Mouse (Mus musculus): ENCODE results near the gene Gria4. TPM values are rescaled to one million over a fixed set of nuclear protein-coding genes. Genes with fewer than 3 reads are reported as not detected.
A peak's percentile ranks its signal among the peaks of the same experiment; 100 is the strongest.
"Not testable (repeated sequence)": the region's sequence is repeated elsewhere in the genome, so short reads cannot be mapped to it uniquely, and the experiment has no call there.

Gene Gria4
- polyA plus RNA-seq, 1 experiment from 2014 or later = 1.3 TPM

DNA sequence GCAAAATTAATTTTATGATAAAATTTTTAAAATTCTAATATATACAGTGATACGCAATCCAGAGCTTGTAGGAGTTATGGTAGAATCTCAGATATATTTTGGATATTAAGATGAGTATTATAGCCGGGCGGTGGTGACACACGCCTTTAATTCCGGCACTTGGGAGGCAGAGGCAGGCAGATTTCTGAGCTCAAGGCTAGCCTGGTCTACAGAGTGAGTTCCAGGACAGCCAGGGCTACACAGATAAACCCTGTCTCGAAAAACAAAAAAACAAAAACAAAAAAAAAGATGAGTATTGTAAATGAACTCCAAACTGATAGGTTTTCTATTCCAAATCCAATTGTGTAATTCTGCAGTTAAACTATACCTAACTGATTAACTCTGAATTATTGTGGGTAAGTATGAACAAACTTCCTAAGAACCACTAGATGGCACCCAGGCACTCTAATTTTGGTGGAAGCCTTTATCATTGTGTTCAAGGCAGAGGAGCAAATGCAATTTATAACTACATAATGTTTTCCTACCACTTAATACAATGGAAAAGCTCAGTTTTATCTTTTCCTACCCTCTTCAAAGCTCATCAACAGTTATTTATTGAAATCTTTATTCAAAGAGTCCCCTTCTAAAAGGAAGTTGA, 259.4 kb downstream of the Gria4 start:
- H3K27me3 ChIP-seq (ENCODE audit: low read depth, poor library complexity, severe bottlenecking) = no peaks in the 10 kb centered on the region
- no peak for DNase-seq (ENCODE audit: low spot score)
- WGBS = 89% methylated on average over 6 of the region's 6 CpGs
- no peaks in the 10 kb centered on the region for H3K36me3 ChIP-seq
- H3K9me3 ChIP-seq (replicated peaks) = no peaks in the 10 kb centered on the region
- H3K4me3 ChIP-seq = no peak overlapping the region
- no peak overlapping the region for H3K27ac ChIP-seq
- H3K4me1 ChIP-seq = no peaks in the 10 kb centered on the region

DNA sequence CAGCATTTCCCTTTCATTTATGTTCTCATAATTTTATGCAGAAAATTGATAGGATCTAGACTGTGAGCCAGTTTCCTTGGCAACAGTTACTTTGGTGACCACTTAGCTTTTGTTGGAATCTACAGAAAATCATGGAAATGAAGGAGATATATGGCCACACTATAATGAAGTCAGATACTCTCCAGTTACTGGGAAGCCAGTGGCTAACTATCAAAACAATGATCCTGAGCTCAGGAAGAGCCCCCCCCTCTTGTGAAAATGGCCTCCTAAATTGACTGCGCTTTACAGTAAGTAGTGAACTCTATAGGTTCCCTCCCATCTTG, 281.5 kb downstream of the Gria4 start:
- Histone ChIP-seq H3K4me3 (no peak overlapping the region), H3K36me3 (no peaks in the 10 kb centered on the region), H3K9me3 (replicated peaks) (no peaks in the 10 kb centered on the region), H3K27me3 (ENCODE audit: low read depth, poor library complexity, severe bottlenecking) (no peaks in the 10 kb centered on the region), H3K4me1 (no peaks in the 10 kb centered on the region), H3K27ac (no peak overlapping the region)
- WGBS = 97% methylated on average over 1 of the region's 1 CpGs
- DNase-seq (ENCODE audit: low spot score) = no peak

GRCm38 (mm10) chr9:4513796-4514562, 282.1 kb downstream of the Gria4 start:
- no peak overlapping the region for H3K27ac ChIP-seq
- H3K4me3 ChIP-seq = no peak overlapping the region
- no peaks in the 10 kb centered on the region for H3K4me1 ChIP-seq
- no peak for DNase-seq (ENCODE audit: low spot score)
- H3K27me3 ChIP-seq (ENCODE audit: low read depth, poor library complexity, severe bottlenecking) = no peaks in the 10 kb centered on the region
- H3K36me3 ChIP-seq = no peaks in the 10 kb centered on the region
- H3K9me3 ChIP-seq (replicated peaks) = no peaks in the 10 kb centered on the region

DNA sequence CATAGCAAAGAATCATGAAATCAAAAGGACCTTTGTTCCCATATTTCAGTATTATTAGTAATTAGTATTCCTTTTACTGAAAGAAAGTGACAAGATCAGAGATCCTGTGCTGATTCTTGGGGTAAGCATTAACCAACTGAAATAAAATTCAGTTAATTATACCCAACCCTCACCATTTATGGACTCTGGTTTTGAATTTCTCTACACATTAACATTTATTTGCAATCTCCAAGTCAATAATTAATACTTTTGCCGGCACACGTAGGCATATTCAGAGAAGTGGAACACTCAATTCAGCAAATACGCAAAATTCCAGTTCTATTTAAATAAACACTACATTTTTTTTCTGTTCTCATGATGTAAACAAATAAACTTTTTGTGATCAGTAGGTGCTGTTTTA, 289.9 kb downstream of the Gria4 start:
- H3K4me1 ChIP-seq = no peaks in the 10 kb centered on the region
- 97% methylated on average over 3 of the region's 3 CpGs for WGBS
- H3K36me3 ChIP-seq = no peaks in the 10 kb centered on the region
- H3K27me3 ChIP-seq (ENCODE audit: low read depth, poor library complexity, severe bottlenecking) = no peaks in the 10 kb centered on the region
- no peaks in the 10 kb centered on the region for H3K9me3 ChIP-seq (replicated peaks)
- no peak for DNase-seq (ENCODE audit: low spot score)
- H3K4me3 ChIP-seq = no peak overlapping the region
- no peak overlapping the region for H3K27ac ChIP-seq

GRCm38 (mm10) chr9:4505087-4505486, 290.9 kb downstream of the Gria4 start:
- Histone ChIP-seq H3K4me1 (no peaks in the 10 kb centered on the region), H3K27ac (no peak overlapping the region), H3K9me3 (replicated peaks) (no peaks in the 10 kb centered on the region), H3K27me3 (ENCODE audit: low read depth, poor library complexity, severe bottlenecking) (no peaks in the 10 kb centered on the region), H3K4me3 (no peak overlapping the region), H3K36me3 (no peaks in the 10 kb centered on the region)
- WGBS = 58% methylated on average over 1 of the region's 1 CpGs
- DNase-seq (ENCODE audit: low spot score) = no peak

GRCm38 (mm10) chr9:4486428-4486827, 309.6 kb downstream of the Gria4 start:
- Histone ChIP-seq H3K27me3 (ENCODE audit: low read depth, poor library complexity, severe bottlenecking) (no peaks in the 10 kb centered on the region), H3K36me3 (no peaks in the 10 kb centered on the region), H3K4me1 (no peaks in the 10 kb centered on the region), H3K4me3 (no peak overlapping the region), H3K9me3 (replicated peaks) (no peaks in the 10 kb centered on the region), H3K27ac (no peak overlapping the region)
- DNase-seq (ENCODE audit: low spot score) = no peak
- WGBS = 84% methylated on average over 2 of the region's 2 CpGs

- Histone ChIP-seq H3K27me3 (ENCODE audit: low read depth, poor library complexity, severe bottlenecking) (no peaks in the 10 kb centered on the region), H3K4me1 (no peaks in the 10 kb centered on the region), H3K36me3 (no peaks in the 10 kb centered on the region), H3K4me3 (no peak overlapping the region), H3K27ac (no peak overlapping the region), H3K9me3 (replicated peaks) (no peaks in the 10 kb centered on the region)
- DNase-seq (ENCODE audit: low spot score) = no peak
- 87% methylated on average over 2 of the region's 2 CpGs for WGBS
These were observed 311.5 kb downstream of the Gria4 start for GRCm38 (mm10) chr9:4484502-4484901.

- H3K9me3 ChIP-seq (replicated peaks) = no peaks in the 10 kb centered on the region
- H3K36me3 ChIP-seq = no peaks in the 10 kb centered on the region
- no peaks in the 10 kb centered on the region for H3K4me1 ChIP-seq
- no peaks in the 10 kb centered on the region for H3K27me3 ChIP-seq (ENCODE audit: low read depth, poor library complexity, severe bottlenecking)
- WGBS = 74% methylated on average over 2 of the region's 2 CpGs
- H3K4me3 ChIP-seq = no peak overlapping the region
- no peak for DNase-seq (ENCODE audit: low spot score)
- H3K27ac ChIP-seq = no peak overlapping the region
These were observed 325.2 kb downstream of the Gria4 start for GRCm38 (mm10) chr9:4470791-4471190.

- Histone ChIP-seq H3K27ac (no peak overlapping the region), H3K9me3 (replicated peaks) (no peaks in the 10 kb centered on the region), H3K4me3 (no peak overlapping the region), H3K27me3 (ENCODE audit: low read depth, poor library complexity, severe bottlenecking) (no peaks in the 10 kb centered on the region), H3K36me3 (no peaks in the 10 kb centered on the region), H3K4me1 (no peaks in the 10 kb centered on the region)
- DNase-seq (ENCODE audit: low spot score) = no peak
- 74% methylated on average over 1 of the region's 1 CpGs for WGBS
These were observed 336.5 kb downstream of the Gria4 start for GRCm38 (mm10) chr9:4459456-4460070.

DNA sequence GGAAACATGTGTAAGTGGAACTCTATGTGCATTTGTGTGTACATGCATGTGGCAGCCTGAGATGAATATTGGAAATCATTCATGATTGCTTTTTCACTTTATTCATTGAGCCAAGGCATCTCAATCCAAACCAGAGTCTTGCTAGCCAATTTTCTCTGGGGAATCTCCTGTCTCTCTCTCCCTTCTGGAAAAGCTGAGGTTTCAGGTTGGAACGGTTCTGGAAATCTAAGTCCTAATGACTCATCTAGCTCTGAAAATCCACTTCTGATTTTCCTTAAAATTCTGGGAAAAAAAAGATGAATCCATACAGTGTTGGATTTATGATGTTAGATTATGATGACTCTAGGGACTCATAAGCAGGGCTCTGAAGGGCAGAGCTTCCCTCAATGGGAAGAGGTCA, 337.8 kb downstream of the Gria4 start:
- no peak overlapping the region for H3K4me3 ChIP-seq
- H3K27me3 ChIP-seq (ENCODE audit: low read depth, poor library complexity, severe bottlenecking) = no peaks in the 10 kb centered on the region
- no peak overlapping the region for H3K27ac ChIP-seq
- no peaks in the 10 kb centered on the region for H3K9me3 ChIP-seq (replicated peaks)
- no peak for DNase-seq (ENCODE audit: low spot score)
- 97% methylated on average over 1 of the region's 1 CpGs for WGBS
- H3K4me1 ChIP-seq = no peaks in the 10 kb centered on the region
- H3K36me3 ChIP-seq = no peaks in the 10 kb centered on the region

DNA sequence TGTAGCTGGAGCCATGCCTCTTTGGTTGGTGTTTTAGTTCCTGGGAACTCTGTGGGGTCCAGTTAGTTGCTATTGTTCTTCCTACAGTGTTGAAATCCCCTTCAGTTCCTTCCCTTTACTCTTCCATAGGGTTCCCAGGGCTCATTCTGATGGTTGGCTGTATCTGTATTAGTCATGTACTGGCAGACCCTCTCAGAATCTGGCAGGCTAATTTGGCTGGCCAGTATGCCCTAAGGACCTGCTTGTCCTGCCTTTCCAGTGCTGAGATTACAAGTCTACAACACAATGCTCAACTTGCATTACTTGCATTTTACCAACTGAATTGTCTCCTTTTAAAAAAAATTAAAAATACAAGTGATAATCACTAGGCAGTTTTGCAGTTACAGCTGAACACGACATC, 338.4 kb downstream of the Gria4 start:
- no peak overlapping the region for H3K4me3 ChIP-seq
- no peak overlapping the region for H3K27ac ChIP-seq
- H3K4me1 ChIP-seq = no peaks in the 10 kb centered on the region
- H3K27me3 ChIP-seq (ENCODE audit: low read depth, poor library complexity, severe bottlenecking) = no peaks in the 10 kb centered on the region
- no peaks in the 10 kb centered on the region for H3K36me3 ChIP-seq
- no peaks in the 10 kb centered on the region for H3K9me3 ChIP-seq (replicated peaks)
- DNase-seq (ENCODE audit: low spot score) = no peak
- WGBS = 94% methylated on average over 1 of the region's 1 CpGs

- Histone ChIP-seq H3K27ac (no peak overlapping the region), H3K36me3 (no peaks in the 10 kb centered on the region), H3K4me1 (no peaks in the 10 kb centered on the region), H3K9me3 (replicated peaks) (no peaks in the 10 kb centered on the region), H3K4me3 (no peak overlapping the region), H3K27me3 (ENCODE audit: low read depth, poor library complexity, severe bottlenecking) (no peaks in the 10 kb centered on the region)
- DNase-seq (ENCODE audit: low spot score) = peak; percentile 49
- 20% methylated on average over 2 of the region's 2 CpGs for WGBS
These were observed 353.1 kb downstream of the Gria4 start for GRCm38 (mm10) chr9:4442908-4443307.

GRCm38 (mm10) chr9:4400801-4401200, 395.2 kb downstream of the Gria4 start:
- WGBS = 93% methylated on average over 11 of the region's 11 CpGs

More at GRCm38 (mm10) chr9:4400801-4401200, 395.2 kb downstream of the Gria4 start:
- H3K27me3 ChIP-seq (ENCODE audit: low read depth, poor library complexity, severe bottlenecking); DNase-seq (ENCODE audit: low spot score); H3K27ac ChIP-seq; H3K4me3 ChIP-seq; H3K4me1 ChIP-seq; H3K9me3 ChIP-seq (replicated peaks); H3K36me3 ChIP-seq: not testable (repeated sequence)

Measured in limb, embryonic 10.5 days (tissue).